Mouse (Mus musculus): Measurements from ENCODE around the gene Gm21921. TPM values are rescaled to one million over a fixed set of nuclear protein-coding genes. Genes with fewer than 3 reads are reported as not detected.

Gm21921 gene
- polyA plus RNA-seq (2012; rRNA removed) = not detected in 2 replicates

GRCm38 (mm10) chrY:24796143-24796542 lies at the start of gene Gm21921:
Gene Gm21921, minus strand, starts transcription at chrY:24796243.

Data from ovary, adult 2 months (tissue).